Mouse (Mus musculus) hindbrain, embryonic 16.5 days (tissue): ENCODE results near the gene Phlda3. TPM values are rescaled to one million over a fixed set of nuclear protein-coding genes. Genes with fewer than 3 reads are reported as not detected.

Source experiments
- ATAC-seq: fragments of 200-750 bp; cut with Nextera tagmentation; 2 replicates; pipeline ENCODE4 v1.8.0; 2017; ENCODE audit warnings: moderate TSS enrichment, moderate library complexity
- H3K27ac ChIP-seq: fragments of 300-500 bp; sonication (generic); 2 replicates; pipeline ENCODE4 v1.5.1; 2014; ENCODE audit warnings: low read depth, mild to moderate bottlenecking, control low read depth, low read length, moderate library complexity
- H3K27me3 ChIP-seq: fragments of 300-500 bp; sonication (generic); replicated peaks from 2 replicates; pipeline ENCODE4 v1.6.1; 2014; ENCODE audit warnings: low read length; ENCODE audit not compliant: control insufficient read depth, insufficient read depth
- H3K36me3 ChIP-seq: fragments of 300-500 bp; sonication (generic); 2 replicates; pipeline ENCODE4 v1.6.1; 2014; ENCODE audit warnings: mild to moderate bottlenecking, low read length, moderate library complexity, mixed read lengths; ENCODE audit not compliant: control insufficient read depth, insufficient read depth
- H3K4me1 ChIP-seq: fragments of 300-500 bp; sonication (generic); 2 replicates; pipeline ENCODE4 v1.6.1; 2014; ENCODE audit warnings: low read depth, low read length; ENCODE audit not compliant: control insufficient read depth, insufficient read depth
- H3K4me2 ChIP-seq: fragments of 300-500 bp; sonication (generic); 2 replicates; pipeline ENCODE4 v1.6.1; 2014; ENCODE audit warnings: mild to moderate bottlenecking, low read length, control low read depth, moderate library complexity
- H3K4me3 ChIP-seq: fragments of 300-500 bp; sonication (generic); 2 replicates; pipeline ENCODE4 v1.5.1; 2014; ENCODE audit warnings: mild to moderate bottlenecking, low read length, control low read depth, moderate library complexity
- H3K9ac ChIP-seq: fragments of 300-500 bp; sonication (generic); 2 replicates; pipeline ENCODE4 v1.6.1; 2014; ENCODE audit warnings: low read depth, mild to moderate bottlenecking, control low read depth, low read length, moderate library complexity
- H3K9me3 ChIP-seq: fragments of 300-500 bp; sonication (generic); 2 replicates; pipeline ENCODE4 v1.6.1; 2014; ENCODE audit warnings: mild to moderate bottlenecking, low read length, moderate library complexity; ENCODE audit not compliant: control insufficient read depth
- WGBS: fragments of 180-500 bp; shearing (Covaris S2); extraction: QIAGEN DNeasy Blood & Tissue Kit; methylation state at CpG from one replicate; pipeline ENCODE4 v1.1.7; 2014; 5-methylcytosine and 5-hydroxymethylcytosine counted together
- polyA plus RNA-seq: library from polyadenylated mRNA; unstranded; fragments of >200 nt; fragmentation: Nextera tagmentation; extraction: Ambion mirVana; gene quantifications from 2 replicates; pipeline ENCODE4 v1.2.1, GENCODE M21; 2015

Phlda3 gene
- polyA plus RNA-seq, 1 experiment from 2014 or later, result 49.5 TPM

GRCm38 (mm10) chr1:135781220-135781619 is 15.3 kb downstream of the Phlda3 start:
- no peaks in the 10 kb centered on the region for H3K9me3 ChIP-seq
- no peak overlapping the region for H3K27ac ChIP-seq
- no peak overlapping the region for H3K4me3 ChIP-seq
- 7% methylated on average over 13 of the region's 13 CpGs for WGBS
- peak; percentile 60; the same call in 1 of the 2 replicates for ATAC-seq
- no peaks in the 10 kb centered on the region for H3K36me3 ChIP-seq
- H3K4me1 ChIP-seq, result peaks cover 6% of the 10 kb centered on the region; the same call in 1 of the 2 replicates
- H3K9ac ChIP-seq, result peak overlapping the region; percentile 23; the same call in 1 of the 2 replicates
- H3K4me2 ChIP-seq, result no peak overlapping the region
- no peaks in the 10 kb centered on the region for H3K27me3 ChIP-seq

GRCm38 (mm10) chr1:135782816-135783215 is 16.9 kb downstream of the Phlda3 start:
- no peak for ATAC-seq
- peaks cover 6% of the 10 kb centered on the region; the same call in 1 of the 2 replicates for H3K4me1 ChIP-seq
- no peak overlapping the region for H3K9ac ChIP-seq
- no peaks in the 10 kb centered on the region for H3K27me3 ChIP-seq
- no peak overlapping the region for H3K4me3 ChIP-seq
- H3K4me2 ChIP-seq, result no peak overlapping the region
- no peaks in the 10 kb centered on the region for H3K36me3 ChIP-seq
- 22% methylated on average over 10 of the region's 10 CpGs for WGBS
- no peak overlapping the region for H3K27ac ChIP-seq
- H3K9me3 ChIP-seq, result no peaks in the 10 kb centered on the region

- no peak for ATAC-seq
- no peaks in the 10 kb centered on the region for H3K9me3 ChIP-seq
- no peaks in the 10 kb centered on the region for H3K36me3 ChIP-seq
- H3K4me3 ChIP-seq, result no peak overlapping the region
- H3K27me3 ChIP-seq, result no peaks in the 10 kb centered on the region
- no peak overlapping the region for H3K9ac ChIP-seq
- no peaks in the 10 kb centered on the region for H3K4me1 ChIP-seq
- 41% methylated on average over 3 of the region's 3 CpGs for WGBS
- H3K4me2 ChIP-seq, result no peak overlapping the region
- no peak overlapping the region for H3K27ac ChIP-seq
Observed at GRCm38 (mm10) chr1:135787799-135788198, 21.9 kb downstream of the Phlda3 start.

- no peak overlapping the region for H3K4me3 ChIP-seq
- H3K4me1 ChIP-seq, result peaks cover 4% of the 10 kb centered on the region
- no peak overlapping the region; the same call in 1 of the 2 replicates for H3K4me2 ChIP-seq
- no peaks in the 10 kb centered on the region; the same call in 1 of the 2 replicates for H3K27me3 ChIP-seq
- H3K27ac ChIP-seq, result no peak overlapping the region
- no peak; the same call in 1 of the 2 replicates for ATAC-seq
- no peak overlapping the region for H3K9ac ChIP-seq
- 53% methylated on average over 10 of the region's 10 CpGs for WGBS
- no peaks in the 10 kb centered on the region for H3K36me3 ChIP-seq
- H3K9me3 ChIP-seq, result no peaks in the 10 kb centered on the region
Observed at GRCm38 (mm10) chr1:135788708-135789107, 22.8 kb downstream of the Phlda3 start.

- H3K4me1 ChIP-seq, result peaks cover 9% of the 10 kb centered on the region
- no peak overlapping the region for H3K9ac ChIP-seq
- 9% methylated on average over 5 of the region's 5 CpGs for WGBS
- no peak overlapping the region for H3K4me3 ChIP-seq
- H3K9me3 ChIP-seq, result no peaks in the 10 kb centered on the region
- no peak for ATAC-seq
- peaks cover 3% of the 10 kb centered on the region; the same call in 1 of the 2 replicates for H3K27me3 ChIP-seq
- H3K27ac ChIP-seq, result no peak overlapping the region
- H3K36me3 ChIP-seq, result no peaks in the 10 kb centered on the region
- no peak overlapping the region for H3K4me2 ChIP-seq
Observed at GRCm38 (mm10) chr1:135789815-135790214, 23.9 kb downstream of the Phlda3 start.

GRCm38 (mm10) chr1:135792143-135792939 is 26.4 kb downstream of the Phlda3 start:
- Histone ChIP-seq H3K9me3 (no peaks in the 10 kb centered on the region), H3K4me1 (peaks cover 9% of the 10 kb centered on the region), H3K27ac (no peak overlapping the region), H3K9ac (no peak overlapping the region), H3K4me3 (no peak overlapping the region), H3K36me3 (no peaks in the 10 kb centered on the region), H3K4me2 (no peak overlapping the region), H3K27me3 (peaks cover 3% of the 10 kb centered on the region; the same call in 1 of the 2 replicates)
- WGBS, result 63% methylated on average over 13 of the region's 13 CpGs
- ATAC-seq, result no peak

- peak; percentile 18; the same call in 1 of the 2 replicates for ATAC-seq
- Histone ChIP-seq H3K4me2 (peak overlapping the region; percentile 51), H3K4me1 (peaks cover 9% of the 10 kb centered on the region), H3K27ac (no peak overlapping the region), H3K36me3 (no peaks in the 10 kb centered on the region), H3K9me3 (no peaks in the 10 kb centered on the region), H3K4me3 (peak overlapping the region; percentile 15; the same call in 1 of the 2 replicates), H3K27me3 (peaks cover 3% of the 10 kb centered on the region; the same call in 1 of the 2 replicates), H3K9ac (peak overlapping the region; percentile 44)
- 16% methylated on average over 23 of the region's 27 CpGs for WGBS
Observed at GRCm38 (mm10) chr1:135793370-135794215, 27.7 kb downstream of the Phlda3 start.

DNA sequence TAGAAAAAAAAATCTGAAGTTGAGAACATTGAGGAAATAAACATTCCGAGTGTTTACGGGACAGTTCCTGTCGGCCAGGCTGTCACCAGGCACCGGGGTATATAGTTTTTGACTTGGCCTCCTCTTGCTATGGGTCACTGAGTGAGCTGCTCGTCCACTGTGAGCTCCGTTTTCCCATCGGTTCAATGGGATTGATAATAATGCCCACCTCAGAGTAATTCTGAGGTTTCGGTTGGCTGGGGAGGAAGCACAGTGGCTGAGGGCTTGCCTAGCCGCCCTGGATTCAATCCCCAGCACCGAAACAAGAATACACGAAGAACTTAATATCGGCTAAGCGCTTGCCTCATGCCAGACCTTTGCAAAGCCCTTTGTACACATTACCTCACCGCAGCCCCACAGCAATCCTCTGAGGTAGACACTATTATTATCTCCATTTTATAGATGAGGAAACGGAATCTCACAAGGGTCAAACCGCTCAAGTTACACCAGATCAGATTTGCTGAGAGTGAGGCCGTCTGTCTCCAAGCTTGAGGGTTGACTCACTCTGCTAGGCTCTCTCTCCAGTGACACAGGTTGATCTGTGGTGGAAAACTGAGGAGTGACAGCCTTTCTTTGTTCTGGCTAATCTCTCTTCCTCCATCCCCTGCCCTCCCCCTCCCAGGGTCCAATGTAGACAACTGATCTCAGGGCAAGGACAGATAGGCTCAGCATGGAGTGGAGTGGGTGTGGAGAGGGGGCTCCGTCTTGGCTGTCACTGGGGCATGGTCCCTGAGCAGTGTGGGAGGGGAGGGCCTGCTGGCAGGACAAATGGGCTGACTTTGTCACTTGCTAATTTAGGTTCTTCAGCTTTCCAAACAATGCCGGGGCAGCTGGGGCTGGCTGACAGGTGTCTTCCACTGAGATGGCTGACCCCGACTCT is 28.6 kb downstream of the Phlda3 start:
- Histone ChIP-seq H3K9me3 (no peaks in the 10 kb centered on the region), H3K9ac (no peak overlapping the region), H3K27ac (no peak overlapping the region), H3K4me2 (peak overlapping the region; percentile 51), H3K4me1 (peaks cover 9% of the 10 kb centered on the region), H3K4me3 (no peak overlapping the region), H3K27me3 (peaks cover 3% of the 10 kb centered on the region; the same call in 1 of the 2 replicates), H3K36me3 (no peaks in the 10 kb centered on the region)
- ATAC-seq, result no peak
- 39% methylated on average over 20 of the region's 20 CpGs for WGBS
